11 mouse cellular contexts compared by ENCODE assay signal in the genomic region with DNA sequence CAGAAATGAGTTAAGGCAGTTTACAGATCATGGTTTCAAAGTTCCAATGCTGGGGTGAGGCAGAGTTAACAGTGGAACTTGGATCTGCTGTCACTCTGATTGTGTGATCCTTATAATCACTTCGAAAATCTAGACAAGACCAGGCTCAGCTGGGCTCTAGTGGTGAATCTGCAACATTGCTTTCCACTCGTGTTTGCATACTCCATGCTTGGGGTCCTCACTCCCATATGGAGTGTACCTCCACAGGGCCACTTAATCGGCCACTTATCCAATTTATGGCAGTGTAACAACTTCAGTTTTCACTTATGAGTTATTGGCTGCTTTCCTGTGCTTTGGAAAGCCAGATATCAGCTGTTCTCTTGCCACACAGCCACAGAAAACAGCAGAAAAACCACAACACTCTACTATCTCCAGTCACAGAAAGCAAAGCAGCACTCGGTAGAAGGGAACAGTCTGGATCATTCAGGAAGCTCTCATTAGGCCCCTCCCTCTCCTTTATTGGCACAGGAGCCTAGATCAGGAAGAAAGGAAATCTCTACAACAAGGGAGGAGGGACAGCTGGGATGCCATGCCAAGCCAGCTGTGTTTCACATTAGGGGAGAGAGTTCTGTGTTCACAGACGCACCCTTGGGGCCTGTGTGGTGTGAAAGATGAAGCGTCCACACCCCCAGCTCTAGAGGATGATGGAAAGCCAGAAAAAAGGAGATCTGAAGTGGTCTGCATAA.
A peak's percentile ranks its signal among the peaks of the same experiment; 100 is the strongest.
DNase-seq lines count a peak whose midpoint lies in the region; ATAC-seq lines count a peak whose summit lies in the region.
"Had no signal": no experiment of that assay in that cellular context is flagged by ENCODE, and none has a peak within 500 bp of the region (broad histone marks: within the 10 kb centered on the region; RNA-seq: fewer than 3 reads in every experiment).

No protein-coding gene starts in this region.

- H3K4me1 ChIP-seq in forebrain, embryonic 13.5 days: peaks cover 27% of the 10 kb centered on the region
- 0 out of 2 replicates have a peak, but pooled peaks cover 10% of the 10 kb centered on the region for H3K4me1 ChIP-seq in limb, embryonic 15.5 days
- H3K4me1 ChIP-seq: liver, embryonic 15.5 days had no signal

- no peak overlapping the region for H3K9ac ChIP-seq in forebrain, embryonic 13.5 days
- H3K9ac ChIP-seq in limb, embryonic 15.5 days: no peak overlapping the region
- H3K9ac ChIP-seq: liver, embryonic 15.5 days had no signal

- ATAC-seq in forebrain, embryonic 13.5 days: peak; percentile 33; the same call in 1 of the 2 replicates
- ATAC-seq in limb, embryonic 15.5 days (ENCODE audit: insufficient number of reproducible peaks, low FRiP score, low TSS enrichment, low read depth): no peak
- no peak for ATAC-seq in erythroblast, adult 5-6 weeks (replicated peaks; ENCODE audit: low FRiP score, poor library complexity, severe bottlenecking)

- no peaks in the 10 kb centered on the region for H3K9me3 ChIP-seq in forebrain, embryonic 13.5 days (replicated peaks)
- H3K9me3 ChIP-seq in limb, embryonic 15.5 days: no peaks in the 10 kb centered on the region
- H3K9me3 ChIP-seq: liver, embryonic 15.5 days had no signal

- H3K4me2 ChIP-seq in forebrain, embryonic 13.5 days: no peak overlapping the region
- no peak overlapping the region for H3K4me2 ChIP-seq in limb, embryonic 15.5 days
- H3K4me2 ChIP-seq: liver, embryonic 15.5 days had no signal

- H3K36me3 ChIP-seq in forebrain, embryonic 13.5 days (ENCODE audit: poor library complexity, severe bottlenecking): no peaks in the 10 kb centered on the region
- no peaks in the 10 kb centered on the region for H3K36me3 ChIP-seq in limb, embryonic 15.5 days
- H3K36me3 ChIP-seq: liver, embryonic 15.5 days had no signal

- WGBS in forebrain, embryonic 13.5 days: 57% methylated on average over 6 of the region's 6 CpGs
- 33% methylated on average over 6 of the region's 6 CpGs for WGBS in limb, embryonic 15.5 days

- no peak overlapping the region for H3K4me3 ChIP-seq in forebrain, embryonic 13.5 days
- no peak overlapping the region for H3K4me3 ChIP-seq in limb, embryonic 15.5 days
- H3K4me3 ChIP-seq: liver, embryonic 15.5 days had no signal

- DNase-seq in kidney, postnatal 10 days: peak; percentile 27
- DNase-seq in kidney, adult 9 months: no peak
- peak; percentile 43 for DNase-seq in heart, adult 8-10 months (ENCODE audit: low spot score)
- no peak for DNase-seq in left cerebral cortex, adult 11 months (ENCODE audit: low spot score)
- no peak for DNase-seq in frontal cortex, adult 2 months (ENCODE audit: extremely low spot score in 1 of 2, low spot score in 1 of 2)
- DNase-seq: cerebellum, adult 18-20 months; thymus, postnatal 14 days had no signal

- H3K27ac ChIP-seq in forebrain, embryonic 13.5 days: peak overlapping the region; percentile 22; the same call in 1 of the 2 replicates
- peak overlapping the region; percentile 40; the same call in 1 of the 2 replicates for H3K27ac ChIP-seq in limb, embryonic 15.5 days
- H3K27ac ChIP-seq: liver, embryonic 15.5 days had no signal

- no peaks in the 10 kb centered on the region for H3K27me3 ChIP-seq in forebrain, embryonic 13.5 days
- H3K27me3 ChIP-seq in limb, embryonic 15.5 days: no peaks in the 10 kb centered on the region
- H3K27me3 ChIP-seq: liver, embryonic 15.5 days had no signal

Comparison
In these comparisons a context has a peak if more than half of its experiments do, and no peak if none do; other contexts are left out.
1. DNase-seq: peak in kidney, postnatal 10 days (single experiment) and heart, adult 8-10 months (single experiment); none in kidney, adult 9 months (single experiment), left cerebral cortex, adult 11 months (single experiment) and frontal cortex, adult 2 months (0 of 2).